Mouse (Mus musculus) kidney, postnatal 10 days (tissue): Measurements from ENCODE around the gene Mphosph6.
A peak's percentile ranks its signal among the peaks of the same experiment; 100 is the strongest.

Experiments used
- DNase-seq: peaks from one replicate; pipeline ENCODE4 v3.0.0; 2021; ENCODE audit warnings: mixed read lengths

The Mphosph6 gene

GRCm38 (mm10) chr8:117765947-117766346, 35.8 kb downstream of the Mphosph6 start:
- no peak for DNase-seq

- DNase-seq, result no peak
These were observed 37.1 kb downstream of the Mphosph6 start for GRCm38 (mm10) chr8:117764625-117765024.

- DNase-seq, result no peak
These were observed 39.0 kb downstream of the Mphosph6 start for GRCm38 (mm10) chr8:117762776-117763175.

GRCm38 (mm10) chr8:117757900-117758299, 43.8 kb downstream of the Mphosph6 start:
- DNase-seq, result no peak

DNA sequence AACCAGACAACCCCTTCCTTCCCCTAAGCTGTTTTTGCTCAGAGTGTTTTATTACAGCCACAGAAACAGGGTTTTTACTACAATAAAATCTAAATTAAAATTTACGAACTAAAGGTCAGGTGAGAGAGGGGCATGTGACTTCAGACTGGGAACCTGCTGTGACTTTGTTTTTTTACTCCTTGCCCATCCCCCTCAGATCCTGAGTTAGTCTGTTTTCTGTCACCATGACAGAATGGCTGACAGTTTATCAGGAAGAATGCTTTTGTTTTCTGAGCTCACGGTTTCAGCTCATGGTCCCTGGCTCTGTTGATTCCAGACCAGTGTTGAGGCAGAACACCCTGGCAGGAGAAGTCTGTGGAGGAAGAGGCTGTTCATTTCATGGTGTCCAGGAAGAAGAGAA, 52.3 kb downstream of the Mphosph6 start:
- no peak for DNase-seq

GRCm38 (mm10) chr8:117747886-117748730, 53.6 kb downstream of the Mphosph6 start:
- DNase-seq, result no peak

- DNase-seq, result no peak
These were observed 54.3 kb downstream of the Mphosph6 start for GRCm38 (mm10) chr8:117747428-117747827.

DNA sequence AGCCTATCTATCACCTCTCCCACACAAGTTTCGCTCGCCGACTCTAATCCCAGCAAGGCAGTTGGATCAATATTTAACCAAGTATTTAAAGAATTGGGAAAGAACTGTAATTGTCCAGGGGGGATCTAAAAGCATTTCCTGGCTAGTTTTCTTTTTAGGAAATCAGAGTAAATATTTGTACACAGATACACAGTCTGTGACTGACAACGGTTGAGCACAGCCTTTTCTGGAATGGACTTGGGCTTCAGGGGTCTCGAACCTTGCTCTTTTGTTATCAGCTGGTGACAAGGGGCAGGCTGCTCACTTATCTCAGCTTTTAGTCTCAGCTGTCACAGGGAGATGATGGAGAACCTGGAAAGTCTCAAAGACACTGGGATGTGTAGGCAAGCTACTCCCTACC, 55.1 kb downstream of the Mphosph6 start:
- no peak for DNase-seq

GRCm38 (mm10) chr8:117742431-117743012, 59.2 kb downstream of the Mphosph6 start:
- peak; percentile 79 for DNase-seq
